Mouse (Mus musculus) kidney, embryonic 14.5 days (tissue): ENCODE results near the gene Pemt. TPM values are rescaled to one million over a fixed set of nuclear protein-coding genes. Genes with fewer than 3 reads are reported as not detected.

ENCODE experiments used
- ATAC-seq: fragments of 200-750 bp; cut with Nextera tagmentation; 2 replicates; pipeline ENCODE4 v1.8.0; 2017; ENCODE audit warnings: moderate number of reproducible peaks, mild to moderate bottlenecking, moderate TSS enrichment, moderate library complexity; ENCODE audit not compliant: low FRiP score, low TSS enrichment
- H3K27ac ChIP-seq: fragments of 300-500 bp; sonication (generic); 2 replicates; pipeline ENCODE4 v1.5.1; 2014; ENCODE audit warnings: low read depth, mild to moderate bottlenecking, low read length, moderate library complexity, mixed read lengths
- H3K27me3 ChIP-seq: fragments of 300-500 bp; sonication (generic); 2 replicates; pipeline ENCODE4 v1.6.1; 2014; ENCODE audit warnings: mild to moderate bottlenecking, low read length; ENCODE audit not compliant: control insufficient read depth, insufficient read depth
- H3K36me3 ChIP-seq: fragments of 300-500 bp; sonication (generic); 2 replicates; pipeline ENCODE4 v1.6.1; 2014; ENCODE audit warnings: low read length, mixed read lengths; ENCODE audit not compliant: control insufficient read depth, insufficient read depth
- H3K4me1 ChIP-seq: fragments of 300-500 bp; sonication (generic); 2 replicates; pipeline ENCODE4 v1.6.1; 2014; ENCODE audit warnings: low read length, mixed read lengths; ENCODE audit not compliant: control insufficient read depth, insufficient read depth
- H3K4me2 ChIP-seq: fragments of 300-500 bp; sonication (generic); replicated peaks from 2 replicates; pipeline ENCODE4 v1.6.1; 2014; ENCODE audit warnings: low read depth, mild to moderate bottlenecking, low read length
- H3K4me3 ChIP-seq: fragments of 300-500 bp; sonication (generic); 2 replicates; pipeline ENCODE4 v1.5.1; 2014; ENCODE audit warnings: mild to moderate bottlenecking, low read length
- H3K9ac ChIP-seq: fragments of 300-500 bp; sonication (generic); 2 replicates; pipeline ENCODE4 v1.6.1; 2014; ENCODE audit warnings: low read depth, mild to moderate bottlenecking, low read length, moderate library complexity
- H3K9me3 ChIP-seq: fragments of 300-500 bp; sonication (generic); 2 replicates; pipeline ENCODE4 v1.6.1; 2016; ENCODE audit warnings: low read length; ENCODE audit not compliant: control insufficient read depth
- WGBS: fragments of 180-500 bp; shearing (Covaris S2); extraction: QIAGEN DNeasy Blood & Tissue Kit; methylation state at CpG from one replicate; pipeline ENCODE4 v1.1.7; 2014; 5-methylcytosine and 5-hydroxymethylcytosine counted together
- polyA plus RNA-seq: library from polyadenylated mRNA; unstranded; fragments of >200 nt; fragmentation: Nextera tagmentation; extraction: Ambion mirVana; gene quantifications from 2 replicates; pipeline ENCODE4 v1.2.1, GENCODE M21; 2014

The Pemt gene
- polyA plus RNA-seq, 1 experiment from 2014 or later = 13.6 TPM

DNA sequence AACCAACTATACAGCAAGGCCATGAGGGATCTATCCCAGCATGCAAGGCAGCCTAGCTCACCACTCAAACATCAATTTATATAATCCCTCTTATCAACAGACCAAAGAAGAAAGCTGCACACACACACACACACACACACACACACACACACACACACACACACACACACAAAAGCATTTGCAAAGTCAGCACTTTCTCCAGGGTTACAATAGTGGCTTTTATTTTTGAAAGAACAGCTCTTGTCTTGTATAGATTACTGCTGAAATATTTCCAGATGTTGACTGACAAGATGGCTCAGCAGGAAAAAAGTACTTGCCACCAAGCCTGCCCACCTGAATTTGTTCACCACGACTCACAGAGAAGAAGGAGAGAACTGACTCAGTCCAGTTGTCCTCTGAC is 19.0 kb upstream of the Pemt start:
- Histone ChIP-seq H3K4me2 (no peak overlapping the region), H3K4me3 (no peak overlapping the region), H3K9me3 (no peaks in the 10 kb centered on the region), H3K27ac (no peak overlapping the region), H3K9ac (no peak overlapping the region), H3K4me1 (no peaks in the 10 kb centered on the region), H3K27me3 (no peaks in the 10 kb centered on the region), H3K36me3 (no peaks in the 10 kb centered on the region)
- 53% methylated on average over 1 of the region's 1 CpGs for WGBS
- no peak for ATAC-seq

- ATAC-seq = no peak
- Histone ChIP-seq H3K9ac (no peak overlapping the region), H3K4me2 (no peak overlapping the region), H3K4me1 (no peaks in the 10 kb centered on the region), H3K36me3 (no peaks in the 10 kb centered on the region), H3K27ac (no peak overlapping the region), H3K4me3 (no peak overlapping the region), H3K9me3 (no peaks in the 10 kb centered on the region), H3K27me3 (no peaks in the 10 kb centered on the region)
- WGBS = 82% methylated on average over 4 of the region's 4 CpGs
Measured at GRCm38 (mm10) chr11:60061504-60062006, 15.3 kb upstream of the Pemt start.

GRCm38 (mm10) chr11:60060026-60060425 is 13.7 kb upstream of the Pemt start:
- Histone ChIP-seq H3K27ac (no peak overlapping the region), H3K9ac (no peak overlapping the region), H3K4me3 (no peak overlapping the region), H3K36me3 (no peaks in the 10 kb centered on the region), H3K9me3 (no peaks in the 10 kb centered on the region), H3K4me1 (no peaks in the 10 kb centered on the region), H3K27me3 (no peaks in the 10 kb centered on the region), H3K4me2 (no peak overlapping the region)
- no peak for ATAC-seq
- WGBS = 96% methylated on average over 2 of the region's 2 CpGs

DNA sequence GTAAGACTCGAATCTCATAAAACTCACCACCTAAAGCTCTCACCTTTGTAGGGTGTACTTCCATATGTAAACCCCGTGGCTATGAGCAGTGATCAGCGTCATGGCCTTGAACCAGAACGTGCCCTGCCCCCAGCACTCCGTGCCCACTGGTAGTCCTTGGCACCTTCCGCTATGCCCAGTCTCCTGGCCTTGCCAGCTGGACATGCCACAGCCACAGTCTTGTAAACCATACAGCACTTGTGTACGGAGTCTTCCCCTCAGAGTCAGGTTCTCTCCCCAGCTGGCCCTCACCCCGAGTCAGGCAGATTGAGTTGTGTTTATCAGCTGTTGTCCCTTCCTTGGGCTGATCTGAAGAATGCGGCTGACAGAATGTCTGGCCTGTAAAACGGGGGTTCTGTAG is 12.2 kb upstream of the Pemt start:
- H3K4me3 ChIP-seq = no peak overlapping the region
- no peak for ATAC-seq
- 86% methylated on average over 10 of the region's 10 CpGs for WGBS
- H3K4me2 ChIP-seq = no peak overlapping the region
- H3K36me3 ChIP-seq = no peaks in the 10 kb centered on the region
- no peak overlapping the region for H3K27ac ChIP-seq
- no peak overlapping the region for H3K9ac ChIP-seq
- no peaks in the 10 kb centered on the region for H3K27me3 ChIP-seq
- no peaks in the 10 kb centered on the region for H3K4me1 ChIP-seq
- no peaks in the 10 kb centered on the region for H3K9me3 ChIP-seq

DNA sequence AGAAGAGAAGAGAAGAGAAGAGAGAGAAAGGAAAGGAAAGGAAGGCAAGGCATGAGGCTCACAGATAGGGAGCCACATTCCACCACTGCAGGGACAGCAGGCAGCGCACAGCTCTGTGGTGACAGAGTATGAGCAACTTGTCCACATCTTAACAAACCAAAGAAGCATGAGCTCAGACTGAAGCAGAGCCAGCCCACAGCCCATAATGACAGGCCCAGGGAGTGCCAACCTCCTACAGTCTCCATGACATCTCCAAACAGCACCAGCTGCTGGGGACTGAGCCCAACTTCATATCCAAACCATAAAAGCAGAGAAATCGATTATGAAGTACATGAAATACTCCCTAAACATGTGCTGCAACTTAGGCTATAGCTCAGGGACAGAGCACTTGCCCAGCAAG is 11.7 kb upstream of the Pemt start:
- no peak overlapping the region for H3K27ac ChIP-seq
- WGBS = 71% methylated on average over 2 of the region's 2 CpGs
- no peak for ATAC-seq

GRCm38 (mm10) chr11:60056520-60056919 is 10.2 kb upstream of the Pemt start:
- Histone ChIP-seq H3K4me3 (no peak overlapping the region), H3K4me2 (no peak overlapping the region), H3K27me3 (no peaks in the 10 kb centered on the region), H3K4me1 (no peaks in the 10 kb centered on the region), H3K27ac (no peak overlapping the region), H3K36me3 (no peaks in the 10 kb centered on the region), H3K9ac (no peak overlapping the region), H3K9me3 (no peaks in the 10 kb centered on the region)
- ATAC-seq = no peak
- 78% methylated on average over 6 of the region's 6 CpGs for WGBS

More for the DNA sequence above, 11.7 kb upstream of the Pemt start:
- Histone ChIP-seq H3K36me3 (no peaks in the 10 kb centered on the region), H3K4me3 (no peak overlapping the region), H3K4me2 (no peak overlapping the region), H3K4me1 (no peaks in the 10 kb centered on the region), H3K9me3 (no peaks in the 10 kb centered on the region), H3K27me3 (no peaks in the 10 kb centered on the region), H3K9ac (no peak overlapping the region)

- H3K4me1 ChIP-seq = peaks cover 4% of the 10 kb centered on the region; the same call in 1 of the 2 replicates
- no peak overlapping the region for H3K27ac ChIP-seq
- no peak for ATAC-seq
- no peak overlapping the region for H3K4me3 ChIP-seq
- H3K4me2 ChIP-seq = no peak overlapping the region
- no peak overlapping the region for H3K9ac ChIP-seq
- 86% methylated on average over 2 of the region's 2 CpGs for WGBS
- no peaks in the 10 kb centered on the region for H3K27me3 ChIP-seq
- H3K9me3 ChIP-seq = no peaks in the 10 kb centered on the region
- H3K36me3 ChIP-seq = no peaks in the 10 kb centered on the region
Measured at GRCm38 (mm10) chr11:60048841-60049240, 2.6 kb upstream of the Pemt start.

GRCm38 (mm10) chr11:60045676-60046057 is 622 bp downstream of the Pemt start:
- Histone ChIP-seq H3K36me3 (no peaks in the 10 kb centered on the region), H3K27me3 (no peaks in the 10 kb centered on the region), H3K4me3 (peak overlapping the region; percentile 55), H3K9me3 (no peaks in the 10 kb centered on the region), H3K27ac (peak overlapping the region; percentile 81), H3K4me2 (peak overlapping the region; percentile 48), H3K9ac (peak overlapping the region; percentile 74), H3K4me1 (peaks cover 4% of the 10 kb centered on the region; the same call in 1 of the 2 replicates)
- ATAC-seq = 0 out of 2 replicates have a peak, but pooled peaks have one; percentile 16
- WGBS = 8% methylated on average over 3 of the region's 3 CpGs

DNA sequence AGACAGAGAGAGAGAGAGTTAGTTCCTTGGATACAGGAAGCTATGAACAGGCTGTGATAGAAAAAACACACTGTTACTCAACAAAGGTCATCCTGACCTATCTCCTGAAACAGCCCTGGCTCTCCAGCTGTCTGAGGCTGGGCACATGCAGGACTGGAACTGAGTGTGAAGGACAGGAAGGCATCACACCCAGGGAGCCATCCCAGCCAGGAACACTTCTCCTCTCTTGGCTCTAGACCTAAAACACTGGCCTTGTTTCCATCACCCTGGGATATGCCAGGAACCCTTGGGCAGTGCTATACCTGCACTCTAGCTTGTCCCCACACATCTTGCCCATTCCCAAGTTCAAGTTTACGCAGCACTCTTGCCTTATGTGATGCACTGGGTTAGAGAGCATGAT is 1.5 kb downstream of the Pemt start:
- 100% methylated on average over 1 of the region's 1 CpGs for WGBS

More for the DNA sequence above, 1.5 kb downstream of the Pemt start:
- Histone ChIP-seq H3K9ac (no peak overlapping the region), H3K4me1 (peaks cover 4% of the 10 kb centered on the region; the same call in 1 of the 2 replicates), H3K4me2 (no peak overlapping the region), H3K9me3 (no peaks in the 10 kb centered on the region), H3K27ac (no peak overlapping the region), H3K36me3 (no peaks in the 10 kb centered on the region), H3K4me3 (no peak overlapping the region), H3K27me3 (no peaks in the 10 kb centered on the region)
- no peak for ATAC-seq
